Mouse (Mus musculus) limb, embryonic 10.5 days (tissue): ENCODE measurements at regions not wholly inside any gene's neighbourhood (a gene's known extent, or its start where the extent isn't known, plus 50 kb on each side); places are given as distances from the start of the nearest gene placed in this dataset.
A peak's percentile ranks its signal among the peaks of the same experiment; 100 is the strongest.

ENCODE experiments used
- DNase-seq: peaks from one replicate; pipeline ENCODE4 v3.0.0-alpha.2; 2017; ENCODE audit warnings: low spot score
- H3K27ac ChIP-seq: fragments of 300-500 bp; sonication (generic); 2 replicates; pipeline ENCODE4 v1.5.1; 2016; ENCODE audit warnings: mild to moderate bottlenecking
- H3K27me3 ChIP-seq: fragments of 300-500 bp; sonication (generic); 2 replicates; pipeline ENCODE4 v1.6.1; 2016; ENCODE audit warnings: low read depth, mild to moderate bottlenecking; ENCODE audit not compliant: poor library complexity, severe bottlenecking
- H3K36me3 ChIP-seq: fragments of 300-500 bp; sonication (generic); 2 replicates; pipeline ENCODE4 v1.6.1; 2016; ENCODE audit warnings: mild to moderate bottlenecking, moderate library complexity
- H3K4me1 ChIP-seq: fragments of 300-500 bp; sonication (generic); 2 replicates; pipeline ENCODE4 v1.6.1; 2016
- H3K4me3 ChIP-seq: fragments of 300-500 bp; sonication (generic); 2 replicates; pipeline ENCODE4 v1.5.1; 2016; ENCODE audit warnings: mild to moderate bottlenecking, moderate library complexity
- H3K9me3 ChIP-seq: fragments of 300-500 bp; sonication (generic); replicated peaks from 2 replicates; pipeline ENCODE4 v1.6.1; 2016; ENCODE audit warnings: mild to moderate bottlenecking
- WGBS: fragments of 180-500 bp; shearing (Covaris S2); methylation state at CpG from one replicate; pipeline ENCODE4 v1.1.7; 2016; 5-methylcytosine and 5-hydroxymethylcytosine counted together

DNA sequence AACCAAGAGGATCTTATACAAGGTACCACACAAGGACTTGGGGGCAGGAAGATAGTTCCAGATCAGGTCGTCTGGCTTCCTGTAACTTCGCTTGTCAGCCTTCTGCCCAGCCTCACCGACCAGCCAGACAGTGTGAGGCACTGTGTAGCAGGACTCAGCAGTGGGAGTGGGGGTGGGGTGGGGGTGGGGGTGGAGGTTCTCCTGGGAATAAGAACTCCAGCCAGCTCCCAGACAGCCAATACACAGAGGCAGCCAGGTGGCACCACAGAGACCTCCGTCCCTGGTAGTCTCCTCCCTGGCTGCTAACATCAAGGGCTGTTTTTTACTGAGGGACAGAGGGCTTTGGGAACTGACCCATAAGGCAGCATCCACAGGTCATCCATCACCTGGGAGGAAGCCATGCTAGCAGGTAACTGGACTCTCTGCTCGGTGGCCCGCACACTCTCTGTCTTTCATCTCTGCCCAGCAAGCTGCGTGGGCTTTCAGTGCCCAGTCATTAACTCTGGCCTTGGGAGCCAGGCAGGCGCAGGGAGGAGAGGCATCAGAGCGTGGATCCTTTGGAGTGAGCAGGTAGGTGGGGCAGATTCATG is 60.3 kb upstream of the Wnt4 start:
- no peak overlapping the region for H3K4me3 ChIP-seq
- no peaks in the 10 kb centered on the region for H3K36me3 ChIP-seq
- H3K4me1 ChIP-seq, result peaks cover 24% of the 10 kb centered on the region
- 67% methylated on average over 9 of the region's 9 CpGs for WGBS
- no peak for DNase-seq
- no peaks in the 10 kb centered on the region for H3K27me3 ChIP-seq
- H3K27ac ChIP-seq, result no peak overlapping the region
- H3K9me3 ChIP-seq, result no peaks in the 10 kb centered on the region

DNA sequence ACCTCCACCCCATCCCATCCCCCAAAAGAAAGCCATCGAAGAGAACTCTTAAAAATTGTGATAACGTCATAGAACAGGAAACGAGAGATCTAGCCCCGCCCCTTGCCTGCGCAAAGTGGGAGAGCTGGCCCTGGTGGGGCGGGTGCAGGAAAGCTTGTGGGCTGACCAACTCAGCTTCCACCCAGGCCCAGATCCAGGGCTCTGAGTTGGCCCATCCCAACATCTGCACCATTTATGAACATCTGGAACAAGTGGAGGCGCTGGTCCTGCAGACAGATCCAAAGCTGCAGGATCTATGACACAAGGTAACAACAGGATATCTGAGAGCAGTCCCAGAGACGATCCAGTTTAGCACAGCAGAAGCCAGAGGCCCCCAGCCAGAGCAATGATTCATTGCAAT is 62.7 kb upstream of the Wnt4 start:
- no peak for DNase-seq
- Histone ChIP-seq H3K27me3 (no peaks in the 10 kb centered on the region), H3K36me3 (no peaks in the 10 kb centered on the region), H3K9me3 (no peaks in the 10 kb centered on the region), H3K4me3 (no peak overlapping the region), H3K4me1 (peaks cover 32% of the 10 kb centered on the region), H3K27ac (no peak overlapping the region)
- 88% methylated on average over 8 of the region's 8 CpGs for WGBS

DNA sequence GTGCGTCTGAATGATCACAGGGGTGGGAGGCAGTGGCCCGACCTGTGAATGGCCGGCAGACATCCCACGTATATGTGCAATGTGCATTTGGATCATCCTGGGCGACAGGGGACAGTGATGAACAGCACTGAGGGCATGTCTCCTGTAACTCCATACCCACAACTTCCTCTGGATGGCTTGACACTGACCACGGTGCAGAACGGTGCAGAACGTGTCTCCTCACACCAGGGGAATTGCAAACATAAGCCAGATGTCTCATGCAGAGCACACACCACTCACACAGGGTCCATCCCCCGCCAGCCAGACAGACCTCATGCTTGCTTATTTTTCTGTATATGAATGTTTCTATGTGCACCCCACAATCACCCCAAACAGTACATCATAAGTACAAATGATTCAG is 64.4 kb upstream of the Wnt4 start:
- H3K36me3 ChIP-seq, result no peaks in the 10 kb centered on the region
- H3K4me3 ChIP-seq, result no peak overlapping the region
- no peaks in the 10 kb centered on the region for H3K27me3 ChIP-seq
- no peak overlapping the region for H3K27ac ChIP-seq
- H3K9me3 ChIP-seq, result no peaks in the 10 kb centered on the region
- no peak for DNase-seq
- H3K4me1 ChIP-seq, result peaks cover 35% of the 10 kb centered on the region
- 68% methylated on average over 9 of the region's 9 CpGs for WGBS

DNA sequence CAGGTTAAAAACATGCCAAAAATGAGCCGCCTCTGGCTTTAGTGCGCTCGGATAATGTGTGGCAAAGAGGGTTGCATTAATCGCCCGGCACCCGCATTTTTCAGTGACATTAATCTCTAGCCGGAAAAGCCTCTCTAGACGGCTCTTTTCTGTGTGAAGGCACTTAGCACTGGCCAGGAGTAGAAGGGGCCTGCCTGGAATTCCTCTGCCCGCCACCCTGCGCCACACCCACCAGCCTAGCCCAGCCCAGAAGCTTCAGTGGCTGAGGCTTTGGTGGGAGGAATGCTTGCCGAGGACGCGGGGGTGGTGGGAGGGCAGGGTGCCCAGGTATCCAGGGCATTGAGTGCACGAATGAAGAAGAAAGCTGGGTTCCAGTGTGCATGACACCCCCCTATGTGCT is 65.2 kb upstream of the Wnt4 start:
- H3K4me1 ChIP-seq, result peaks cover 36% of the 10 kb centered on the region
- H3K27me3 ChIP-seq, result no peaks in the 10 kb centered on the region
- no peaks in the 10 kb centered on the region for H3K36me3 ChIP-seq
- no peaks in the 10 kb centered on the region for H3K9me3 ChIP-seq
- no peak for DNase-seq
- H3K27ac ChIP-seq, result no peak overlapping the region
- H3K4me3 ChIP-seq, result no peak overlapping the region
- 62% methylated on average over 14 of the region's 14 CpGs for WGBS

- no peak for DNase-seq
- Histone ChIP-seq H3K9me3 (no peaks in the 10 kb centered on the region), H3K4me3 (no peak overlapping the region), H3K4me1 (peaks cover 30% of the 10 kb centered on the region), H3K36me3 (no peaks in the 10 kb centered on the region), H3K27ac (no peak overlapping the region), H3K27me3 (no peaks in the 10 kb centered on the region)
- 82% methylated on average over 4 of the region's 4 CpGs for WGBS
Measured at GRCm38 (mm10) chr4:137211288-137211687, 66.0 kb upstream of the Wnt4 start.

- no peaks in the 10 kb centered on the region for H3K27me3 ChIP-seq
- no peaks in the 10 kb centered on the region for H3K36me3 ChIP-seq
- DNase-seq, result no peak
- 74% methylated on average over 4 of the region's 4 CpGs for WGBS
- no peaks in the 10 kb centered on the region for H3K9me3 ChIP-seq
- H3K27ac ChIP-seq, result no peak overlapping the region
- no peak overlapping the region for H3K4me3 ChIP-seq
- H3K4me1 ChIP-seq, result peaks cover 30% of the 10 kb centered on the region
Measured at GRCm38 (mm10) chr4:137210525-137210924, 66.8 kb upstream of the Wnt4 start.

DNA sequence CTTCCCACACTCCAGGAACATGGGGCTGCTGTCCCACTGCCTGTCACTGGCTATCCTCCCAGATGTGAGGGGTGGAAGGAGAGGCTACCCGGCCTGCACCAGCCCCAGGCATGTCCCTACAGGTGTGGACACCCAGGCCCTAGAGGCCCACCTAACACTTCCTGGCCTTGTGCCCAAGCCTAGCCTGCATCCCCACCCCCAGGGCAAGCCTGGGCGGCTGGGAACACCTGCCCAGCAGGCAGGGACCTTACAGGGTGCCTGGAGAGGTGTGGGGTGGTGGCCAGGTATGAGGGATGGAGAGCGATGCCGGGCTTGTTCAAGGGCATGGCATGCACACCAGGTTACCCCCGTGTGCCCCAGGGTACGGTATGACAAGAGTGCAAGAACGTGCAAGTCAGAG is 76.3 kb upstream of the Wnt4 start:
- Histone ChIP-seq H3K4me1 (peaks cover 28% of the 10 kb centered on the region), H3K9me3 (no peaks in the 10 kb centered on the region), H3K27me3 (0 out of 2 replicates have a peak, but pooled peaks cover 8% of the 10 kb centered on the region), H3K27ac (no peak overlapping the region), H3K4me3 (no peak overlapping the region), H3K36me3 (no peaks in the 10 kb centered on the region)
- 81% methylated on average over 7 of the region's 7 CpGs for WGBS
- no peak for DNase-seq

GRCm38 (mm10) chr4:137200426-137200825 is 76.9 kb upstream of the Wnt4 start:
- WGBS, result 75% methylated on average over 9 of the region's 9 CpGs
- Histone ChIP-seq H3K27ac (no peak overlapping the region), H3K9me3 (no peaks in the 10 kb centered on the region), H3K36me3 (no peaks in the 10 kb centered on the region), H3K4me3 (no peak overlapping the region), H3K27me3 (0 out of 2 replicates have a peak, but pooled peaks cover 8% of the 10 kb centered on the region), H3K4me1 (peaks cover 27% of the 10 kb centered on the region)
- no peak for DNase-seq

DNA sequence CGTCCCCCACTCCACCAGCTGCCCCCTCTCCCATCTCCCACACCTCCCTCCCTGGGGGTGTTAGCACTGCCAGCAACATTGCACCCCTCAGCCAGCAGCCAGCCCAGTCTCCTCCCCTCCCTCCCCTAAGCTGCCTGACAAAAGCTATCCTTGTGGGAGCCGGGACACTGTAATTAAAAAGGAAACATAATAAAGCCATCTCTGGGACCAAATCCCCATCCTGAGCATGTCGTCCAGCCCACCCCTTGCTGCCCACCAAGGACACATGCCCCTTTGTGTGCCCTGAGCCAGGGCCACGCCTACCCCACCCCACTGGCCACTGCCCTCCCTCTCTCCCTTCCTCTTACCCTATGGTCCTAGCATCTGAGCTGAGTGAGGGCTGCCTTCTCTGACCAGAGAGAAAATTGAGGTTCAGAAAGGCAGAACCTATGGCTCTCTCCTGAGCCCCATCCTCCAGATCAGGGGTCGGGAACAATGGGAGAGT is 80.8 kb upstream of the Wnt4 start:
- H3K4me1 ChIP-seq, result peaks cover 27% of the 10 kb centered on the region
- 69% methylated on average over 5 of the region's 5 CpGs for WGBS
- no peak overlapping the region for H3K27ac ChIP-seq
- H3K36me3 ChIP-seq, result no peaks in the 10 kb centered on the region
- H3K9me3 ChIP-seq, result no peaks in the 10 kb centered on the region
- 0 out of 2 replicates have a peak, but pooled peaks cover 8% of the 10 kb centered on the region for H3K27me3 ChIP-seq
- no peak overlapping the region for H3K4me3 ChIP-seq
- no peak for DNase-seq

GRCm38 (mm10) chr4:137194106-137194505 is 83.2 kb upstream of the Wnt4 start:
- H3K4me1 ChIP-seq, result peaks cover 36% of the 10 kb centered on the region
- no peak overlapping the region for H3K4me3 ChIP-seq
- no peaks in the 10 kb centered on the region for H3K9me3 ChIP-seq
- WGBS, result 79% methylated on average over 11 of the region's 11 CpGs
- no peak for DNase-seq
- 0 out of 2 replicates have a peak, but pooled peaks cover 2% of the 10 kb centered on the region for H3K27me3 ChIP-seq
- H3K36me3 ChIP-seq, result no peaks in the 10 kb centered on the region
- no peak overlapping the region for H3K27ac ChIP-seq

GRCm38 (mm10) chr4:137190625-137191024 is 86.7 kb upstream of the Wnt4 start:
- Histone ChIP-seq H3K9me3 (no peaks in the 10 kb centered on the region), H3K36me3 (no peaks in the 10 kb centered on the region), H3K27me3 (no peaks in the 10 kb centered on the region), H3K27ac (0 out of 2 replicates have a peak overlapping the region, but pooled peaks have one; percentile 2), H3K4me3 (no peak overlapping the region), H3K4me1 (peaks cover 37% of the 10 kb centered on the region)
- 83% methylated on average over 10 of the region's 10 CpGs for WGBS
- DNase-seq, result no peak

DNA sequence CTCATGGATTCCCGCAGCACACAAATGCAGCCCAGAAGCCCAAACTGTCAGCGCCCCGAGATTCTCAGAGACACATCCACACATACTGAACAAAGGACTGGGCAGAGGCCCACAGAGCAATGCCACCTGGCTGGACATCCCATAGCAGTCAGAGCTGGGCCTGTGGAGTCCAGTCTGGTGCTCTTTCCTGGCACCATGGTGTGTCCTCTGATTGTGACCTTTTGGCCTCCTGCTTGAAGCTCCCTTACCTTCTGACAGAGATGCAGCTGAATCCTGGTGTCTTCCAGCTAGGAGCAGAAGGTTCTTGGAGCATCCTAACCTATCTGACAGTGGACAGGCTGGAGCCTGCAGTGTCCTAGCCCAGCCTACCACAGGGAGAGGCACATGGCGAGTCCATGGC is 87.5 kb upstream of the Wnt4 start:
- no peaks in the 10 kb centered on the region for H3K27me3 ChIP-seq
- no peak for DNase-seq
- 0 out of 2 replicates have a peak overlapping the region, but pooled peaks have one; percentile 2 for H3K27ac ChIP-seq
- H3K36me3 ChIP-seq, result no peaks in the 10 kb centered on the region
- H3K9me3 ChIP-seq, result no peaks in the 10 kb centered on the region
- H3K4me1 ChIP-seq, result peaks cover 38% of the 10 kb centered on the region
- no peak overlapping the region for H3K4me3 ChIP-seq
- WGBS, result 92% methylated on average over 4 of the region's 4 CpGs

GRCm38 (mm10) chr4:137189058-137189457 is 88.2 kb upstream of the Wnt4 start:
- no peaks in the 10 kb centered on the region for H3K9me3 ChIP-seq
- 51% methylated on average over 6 of the region's 6 CpGs for WGBS
- no peak for DNase-seq
- no peaks in the 10 kb centered on the region for H3K36me3 ChIP-seq
- H3K27me3 ChIP-seq, result no peaks in the 10 kb centered on the region
- H3K4me1 ChIP-seq, result peaks cover 41% of the 10 kb centered on the region
- H3K27ac ChIP-seq, result no peak overlapping the region; the same call in 1 of the 2 replicates
- no peak overlapping the region for H3K4me3 ChIP-seq

- H3K4me3 ChIP-seq, result no peak overlapping the region
- no peak overlapping the region for H3K27ac ChIP-seq
- 75% methylated on average over 3 of the region's 3 CpGs for WGBS
- peaks cover 47% of the 10 kb centered on the region for H3K4me1 ChIP-seq
- H3K27me3 ChIP-seq, result no peaks in the 10 kb centered on the region
- DNase-seq, result no peak
- no peaks in the 10 kb centered on the region for H3K9me3 ChIP-seq
- no peaks in the 10 kb centered on the region for H3K36me3 ChIP-seq
Measured at GRCm38 (mm10) chr4:137187592-137187991, 89.7 kb upstream of the Wnt4 start.
